Mouse (Mus musculus): Measurements from ENCODE around the gene Rabgap1l.
"Not testable (repeated sequence)": the region's sequence is repeated elsewhere in the genome, so short reads cannot be mapped to it uniquely, and the experiment has no call there.

The Rabgap1l gene

DNA sequence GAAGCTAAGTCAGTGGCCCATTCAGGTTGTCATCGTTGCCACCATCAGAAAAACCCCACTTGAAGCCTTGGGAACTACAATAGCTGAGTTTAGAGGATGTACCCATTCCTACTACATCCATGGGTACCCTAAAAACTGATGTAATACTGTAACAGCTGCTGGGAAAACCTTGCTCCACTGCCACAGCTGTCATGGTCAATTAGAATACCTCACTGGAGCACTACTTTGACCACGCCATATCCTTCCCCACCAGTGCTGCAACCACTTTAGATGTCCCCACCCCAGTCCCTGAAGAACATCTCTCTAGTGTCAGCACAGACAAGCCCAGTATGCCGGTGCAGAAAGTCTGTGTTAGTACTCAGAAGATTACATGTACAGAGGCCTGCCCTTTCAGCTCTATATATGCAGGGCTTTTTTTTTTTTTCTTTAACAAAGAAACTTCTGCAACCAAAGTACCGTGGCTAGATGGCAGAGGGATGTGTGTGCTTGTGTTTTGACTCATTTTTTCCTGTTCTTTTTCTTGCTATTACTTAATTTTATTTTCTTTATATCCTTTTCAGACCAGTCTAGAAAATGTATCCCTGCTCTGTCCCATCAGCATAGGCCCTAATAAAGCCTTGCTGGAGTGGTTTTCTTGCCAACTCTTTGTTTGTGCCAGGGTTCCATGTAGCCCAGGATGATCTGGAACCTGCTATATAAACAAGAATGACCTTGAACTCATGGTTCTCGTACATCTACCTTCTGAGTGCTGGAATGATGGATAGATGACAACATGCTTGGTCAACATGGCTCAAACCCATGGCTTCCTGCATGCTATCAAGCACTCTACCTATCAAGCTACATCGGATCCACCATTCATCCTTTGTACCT, 100.6 kb downstream of the Rabgap1l start:
- DNase-seq = no peak

DNA sequence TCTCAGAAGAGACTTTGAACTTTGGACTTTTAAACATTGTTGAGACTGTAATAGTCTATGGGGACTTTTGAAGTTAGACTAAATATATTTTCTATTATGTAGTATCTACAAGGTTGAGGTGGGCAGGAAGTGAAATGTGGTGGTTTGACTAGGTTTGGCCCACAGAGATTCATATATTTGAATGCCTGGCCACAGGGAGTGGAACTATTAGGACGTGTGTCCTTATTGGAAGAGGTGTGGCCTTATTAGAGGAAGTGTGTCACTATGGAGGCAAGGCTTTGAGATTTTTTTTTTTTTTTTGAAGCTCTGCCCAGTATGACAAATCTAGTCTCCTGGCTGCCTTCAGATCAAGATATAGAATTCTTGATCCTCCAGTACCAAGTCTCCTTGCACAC, 101.8 kb downstream of the Rabgap1l start:
- no peak for DNase-seq

DNA sequence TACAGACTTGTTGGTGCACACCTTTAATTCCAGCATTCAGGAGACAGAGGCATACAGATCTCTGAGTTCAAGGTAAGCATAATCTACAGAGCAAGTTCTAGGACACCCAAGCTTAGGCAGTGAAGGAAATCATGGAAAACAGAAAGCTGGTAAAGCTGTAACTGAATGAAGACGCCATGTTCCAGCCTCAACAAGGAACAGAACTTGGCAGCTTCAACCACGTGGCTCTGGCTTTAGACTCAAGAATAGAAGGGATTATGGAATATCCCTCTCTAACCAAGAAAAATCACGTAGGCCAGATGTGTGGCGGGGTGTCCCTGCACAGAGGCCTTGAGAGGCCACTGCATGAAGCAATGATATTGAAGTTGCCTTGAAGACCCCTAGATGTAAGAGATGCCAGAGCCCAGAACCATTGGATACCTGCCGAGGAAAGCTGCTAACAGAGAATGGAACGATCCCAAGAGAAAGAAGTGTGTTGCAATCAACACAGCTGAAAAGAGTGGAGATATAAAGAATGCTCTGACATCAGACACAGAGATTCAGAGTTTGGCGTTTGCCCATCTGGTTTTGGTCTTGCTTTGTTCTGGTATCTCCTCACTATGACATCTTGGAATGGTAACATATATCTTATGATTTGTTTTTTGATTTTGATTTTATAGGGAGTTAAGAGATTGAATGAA, 102.4 kb downstream of the Rabgap1l start:
- DNase-seq = no peak

DNA sequence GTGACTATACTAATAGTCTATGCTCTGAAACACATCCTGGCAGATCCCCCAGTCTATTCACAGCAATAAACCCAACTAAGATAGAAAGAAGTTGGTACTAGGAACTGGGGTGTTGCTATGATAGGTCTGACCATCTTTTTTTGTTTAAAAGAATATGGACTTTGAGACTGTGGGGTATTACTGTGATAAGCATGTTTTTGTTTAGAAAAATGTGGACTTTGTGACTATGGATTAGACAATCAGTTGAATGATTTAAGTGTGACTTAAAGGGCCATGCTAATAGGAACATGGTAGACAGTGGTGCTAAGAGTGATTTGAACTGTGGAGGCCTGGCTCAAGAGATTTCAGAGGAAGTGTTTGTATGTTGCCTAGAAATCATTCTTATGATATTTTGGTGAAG, 103.5 kb downstream of the Rabgap1l start:
- DNase-seq = no peak

DNA sequence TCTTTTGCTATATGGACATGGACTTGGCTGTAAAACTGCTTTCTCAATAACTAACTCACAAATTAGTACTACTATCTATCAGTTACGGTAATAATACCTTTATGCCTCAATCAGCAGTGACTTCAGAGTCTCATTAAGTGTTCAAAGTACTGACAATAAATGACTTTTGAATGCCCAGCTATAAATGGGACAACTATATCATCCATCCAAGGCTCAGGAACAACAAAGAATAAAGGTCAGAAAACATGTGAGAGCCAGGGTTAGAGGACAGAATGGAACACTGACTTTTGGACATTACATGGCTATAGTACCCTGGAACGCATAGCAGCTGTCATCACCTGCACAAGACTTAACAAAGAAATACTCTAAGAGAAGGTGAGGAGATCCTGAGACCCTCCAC, 108.8 kb downstream of the Rabgap1l start:
- no peak for DNase-seq

DNA sequence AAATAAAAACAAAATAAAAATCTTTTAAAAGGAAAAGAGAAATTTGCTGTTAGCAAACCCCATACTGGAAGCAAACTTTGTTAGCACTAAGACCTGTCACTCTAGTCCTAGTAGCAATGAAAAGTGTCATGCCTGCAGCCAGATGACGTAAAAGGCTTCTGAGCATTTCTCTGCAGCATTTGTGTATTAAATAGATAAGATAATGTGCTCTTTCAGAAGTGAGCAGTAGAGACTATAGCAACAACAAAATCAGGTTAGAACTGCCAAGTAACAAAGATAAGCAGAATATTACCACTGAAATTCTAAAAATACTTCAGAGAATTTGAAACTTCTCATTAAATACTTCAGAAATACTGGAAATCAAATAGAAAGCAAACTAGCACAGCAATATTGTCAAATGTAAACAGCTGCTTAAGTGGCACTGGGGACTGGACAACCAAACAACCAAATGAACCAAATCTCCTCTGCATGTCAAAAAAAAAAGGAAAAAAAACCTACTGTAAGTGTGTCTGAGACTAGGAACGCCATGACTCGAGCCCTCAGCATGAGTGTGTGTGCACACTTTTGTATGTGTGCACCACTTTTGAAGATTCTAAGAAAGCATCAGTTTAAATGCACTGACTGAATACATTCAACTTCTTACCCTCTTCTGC, 111.5 kb downstream of the Rabgap1l start:
- no peak for DNase-seq

DNA sequence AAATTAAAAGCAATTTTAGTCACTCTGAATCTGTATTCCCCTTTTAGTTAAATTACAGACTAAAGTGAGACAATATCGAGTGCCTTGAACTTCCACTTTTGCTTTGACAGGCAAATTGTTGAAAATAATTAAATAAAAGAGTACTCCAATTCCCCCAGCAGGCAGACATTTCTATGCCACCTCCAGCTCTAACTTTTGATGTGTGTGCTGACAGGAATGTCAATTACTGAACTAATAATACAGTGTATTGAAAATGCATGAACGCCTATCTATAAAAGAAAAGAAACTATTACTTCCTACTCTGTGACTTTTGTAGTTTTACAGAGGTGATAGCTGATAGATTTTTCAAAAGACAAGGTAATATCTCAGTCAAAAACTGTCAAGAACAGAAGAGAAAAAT, 118.2 kb downstream of the Rabgap1l start:
- no peak for DNase-seq

DNA sequence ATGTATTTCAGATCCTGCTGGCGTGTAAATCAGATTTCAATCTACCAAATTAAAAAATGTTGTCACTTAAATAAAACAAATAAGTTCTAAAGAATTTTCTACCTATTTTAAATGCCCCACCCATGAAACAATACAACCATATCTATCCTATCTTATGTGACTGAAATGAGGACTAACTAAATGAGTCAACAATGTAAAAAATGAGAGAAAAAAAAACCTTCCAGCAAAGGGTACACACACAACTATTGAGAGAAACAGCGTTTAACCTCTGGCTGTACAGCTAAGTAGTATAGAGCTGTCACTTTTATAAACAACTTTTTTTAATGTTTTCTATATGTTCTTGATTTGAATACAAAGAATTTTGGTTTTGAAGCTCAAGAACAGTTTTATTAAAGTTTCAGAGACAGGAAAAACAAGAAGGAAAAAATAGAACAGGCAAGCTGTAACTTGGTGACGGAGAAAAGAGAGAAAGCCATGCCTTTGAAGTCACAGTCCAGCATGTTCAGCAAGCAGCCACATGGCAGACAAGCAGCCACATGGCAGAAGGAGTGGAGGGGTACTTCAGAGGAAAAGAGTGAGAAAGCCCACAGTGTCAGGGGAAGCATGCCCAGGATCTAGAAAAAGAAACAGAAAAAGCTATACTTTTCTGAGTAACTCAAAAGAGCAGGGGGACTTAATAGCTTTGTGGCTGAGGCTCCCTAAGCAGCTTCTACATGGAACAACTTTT, 120.8 kb downstream of the Rabgap1l start:
- DNase-seq = no peak

DNA sequence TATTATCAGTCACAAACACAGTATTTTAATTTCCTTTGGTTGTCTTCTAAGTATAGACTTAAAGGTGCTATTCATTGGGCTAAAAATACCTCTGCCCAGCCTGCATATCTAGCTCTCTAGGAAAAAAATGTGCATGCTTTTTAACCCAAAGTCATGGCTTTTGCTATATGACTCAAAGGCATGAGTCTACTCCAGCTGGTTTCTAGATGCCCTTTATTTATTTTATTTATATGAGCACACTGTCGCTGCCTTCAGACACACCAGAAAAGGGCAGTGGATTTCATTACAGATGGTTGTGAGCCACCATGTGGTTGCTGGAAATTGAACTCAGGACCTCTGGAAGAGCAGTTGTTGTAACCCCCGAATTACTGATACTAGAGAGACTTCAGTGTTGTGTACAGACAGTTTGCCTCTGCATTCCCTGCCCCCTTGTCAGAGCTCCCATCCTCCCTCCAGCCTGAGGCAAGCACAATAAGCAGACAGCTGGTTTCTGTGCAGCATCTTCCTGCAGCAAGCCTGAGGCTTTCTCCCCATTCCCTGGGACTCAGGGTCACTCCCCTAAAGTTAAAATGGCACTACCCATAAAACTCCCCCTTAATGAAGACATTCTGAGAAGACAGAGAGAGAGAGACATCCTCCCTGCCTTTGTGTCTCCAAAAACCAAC, 137.1 kb downstream of the Rabgap1l start:
- no peak for DNase-seq

DNA sequence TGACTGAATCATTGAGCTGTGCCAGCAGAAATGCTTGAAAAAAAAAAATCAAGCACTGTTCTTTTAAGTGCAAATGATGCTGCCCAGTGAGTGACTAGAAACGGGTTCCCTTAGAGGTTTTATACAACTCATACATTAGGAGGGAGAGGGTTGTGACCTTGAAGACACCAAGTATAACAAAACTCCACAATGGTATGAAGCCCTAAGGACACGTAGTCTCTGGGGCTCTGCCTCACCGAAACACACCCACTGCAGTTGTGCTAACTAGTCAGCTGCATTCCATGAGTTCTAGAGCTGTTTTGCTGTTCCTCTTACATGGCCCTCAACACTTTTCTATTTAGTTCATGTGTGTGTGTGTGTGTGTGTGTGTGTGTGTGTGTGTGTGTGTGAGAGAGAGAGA, 141.3 kb downstream of the Rabgap1l start:
- no peak for DNase-seq

DNA sequence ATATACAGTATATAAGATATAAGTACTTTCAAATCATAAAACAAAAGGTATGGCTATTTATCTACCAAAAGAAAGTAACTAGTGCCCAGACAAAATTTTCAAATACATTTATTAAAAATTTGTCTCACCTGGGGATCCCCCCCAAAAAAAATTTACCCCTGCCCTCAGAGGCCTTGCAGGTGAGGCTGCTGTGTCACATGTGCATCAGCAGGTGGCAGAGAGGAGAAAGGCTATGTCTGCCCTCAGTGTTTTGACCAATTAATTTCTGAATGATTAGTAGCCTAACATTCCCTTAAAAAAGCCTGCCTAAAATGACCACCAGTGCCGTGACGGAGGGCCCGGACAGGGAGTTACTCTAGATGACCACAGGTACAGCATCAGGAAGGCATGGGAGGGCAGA, 147.6 kb downstream of the Rabgap1l start:
- no peak for DNase-seq

DNA sequence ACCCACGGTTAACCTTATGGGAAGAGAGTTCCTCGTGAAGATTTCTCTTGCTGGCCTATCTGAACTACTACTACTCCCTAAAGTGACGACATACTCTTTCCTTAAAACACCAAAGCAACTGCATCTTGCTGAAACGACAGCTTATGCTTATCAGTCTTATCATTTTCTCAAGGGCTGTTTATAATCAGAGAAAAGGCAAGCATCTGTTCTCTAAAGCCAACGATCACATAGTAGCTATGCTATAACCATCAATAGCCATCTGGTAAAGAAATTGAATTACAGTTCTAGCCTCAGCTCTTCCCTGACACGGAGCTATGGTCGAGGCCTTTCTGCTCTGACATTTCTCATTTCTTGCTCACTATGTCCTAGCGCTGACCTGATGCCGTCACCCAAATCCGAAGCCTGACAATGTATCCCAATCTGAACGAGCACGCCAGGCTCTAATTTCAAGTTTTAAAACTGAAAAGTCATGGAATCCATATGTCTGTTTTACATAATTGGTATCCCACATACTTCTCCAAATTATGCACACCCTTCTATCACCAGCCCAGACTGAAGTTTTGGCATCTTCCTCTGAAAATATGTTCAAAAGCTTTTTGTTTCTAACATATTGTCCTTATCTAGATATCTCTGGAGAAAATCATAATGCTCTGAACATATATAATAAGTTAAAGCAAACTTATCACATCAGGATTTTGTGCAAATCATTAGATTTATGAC, 164.6 kb downstream of the Rabgap1l start:
- DNase-seq = no peak

DNA sequence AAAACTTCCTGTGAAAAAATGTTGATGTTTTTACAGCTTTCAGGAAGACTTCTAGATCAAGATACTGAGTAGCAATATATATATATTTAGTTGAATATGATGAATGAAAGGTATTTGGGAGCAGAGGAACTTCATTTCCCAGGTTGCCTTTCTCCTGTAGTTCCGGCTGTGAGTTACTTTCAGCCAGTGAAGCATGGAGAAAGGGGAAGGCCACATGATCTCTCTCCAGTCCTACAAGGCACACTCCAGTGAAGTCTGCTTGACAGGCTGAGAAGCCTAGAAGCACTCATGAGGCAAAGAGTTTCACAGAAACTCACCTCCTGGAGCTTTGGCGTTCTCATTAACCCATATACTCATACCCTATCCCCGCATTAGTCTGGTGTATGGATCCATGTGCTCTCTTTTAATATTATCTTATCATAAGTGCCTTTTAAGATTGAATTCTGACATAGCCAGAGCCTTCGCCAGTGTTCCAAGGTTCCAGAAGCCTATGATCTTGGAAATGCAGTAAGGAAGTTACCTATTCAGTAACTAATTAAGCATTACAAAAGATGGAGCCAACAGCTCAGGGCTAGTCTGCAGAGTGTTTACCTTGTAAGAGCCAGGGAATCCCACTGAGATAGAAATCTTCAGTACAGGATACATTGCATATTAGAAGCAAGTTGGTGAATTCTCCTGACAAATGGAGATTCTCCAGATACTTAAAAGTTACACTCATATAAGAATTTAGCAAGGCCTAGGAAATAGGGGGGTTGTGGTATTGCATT, 168.5 kb downstream of the Rabgap1l start:
- DNase-seq = not testable (repeated sequence)

DNA sequence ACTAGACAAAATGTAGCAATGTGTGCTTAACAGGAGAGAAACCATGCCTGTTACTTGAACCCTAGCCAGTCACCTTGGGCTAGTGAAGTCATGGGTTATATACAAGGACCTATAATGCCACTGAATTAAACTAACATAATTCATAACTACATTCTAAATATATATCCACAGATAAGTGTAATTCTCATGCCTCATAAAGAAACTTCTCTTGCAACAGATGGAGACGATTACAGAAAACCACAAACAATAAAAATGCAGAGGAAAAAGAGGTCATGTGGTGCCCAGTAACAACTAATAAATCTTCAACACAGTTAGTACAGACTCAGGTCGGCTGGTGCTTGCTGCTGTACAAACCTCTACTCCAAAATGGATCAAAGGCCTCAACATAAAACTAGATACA, 174.8 kb downstream of the Rabgap1l start:
- no peak for DNase-seq

DNA sequence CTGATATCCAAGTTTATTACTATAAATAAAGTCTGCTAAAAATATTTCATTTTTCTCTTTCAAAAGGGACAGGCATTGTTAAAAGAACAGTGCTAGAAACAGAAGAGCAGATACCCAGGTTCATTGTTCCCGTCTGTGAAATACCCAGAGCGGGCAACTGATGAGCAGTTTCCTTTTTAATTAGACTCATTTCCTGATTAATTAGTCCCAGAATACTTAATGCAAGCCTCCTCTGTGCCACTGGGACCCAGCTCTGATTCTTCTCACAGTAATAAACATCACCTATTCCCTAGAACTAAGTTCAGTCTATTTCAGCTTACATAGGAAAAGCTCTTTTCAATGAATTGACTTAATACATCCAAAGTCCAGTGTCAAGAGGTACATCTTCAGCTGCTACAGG, 186.6 kb downstream of the Rabgap1l start:
- DNase-seq = no peak

DNA sequence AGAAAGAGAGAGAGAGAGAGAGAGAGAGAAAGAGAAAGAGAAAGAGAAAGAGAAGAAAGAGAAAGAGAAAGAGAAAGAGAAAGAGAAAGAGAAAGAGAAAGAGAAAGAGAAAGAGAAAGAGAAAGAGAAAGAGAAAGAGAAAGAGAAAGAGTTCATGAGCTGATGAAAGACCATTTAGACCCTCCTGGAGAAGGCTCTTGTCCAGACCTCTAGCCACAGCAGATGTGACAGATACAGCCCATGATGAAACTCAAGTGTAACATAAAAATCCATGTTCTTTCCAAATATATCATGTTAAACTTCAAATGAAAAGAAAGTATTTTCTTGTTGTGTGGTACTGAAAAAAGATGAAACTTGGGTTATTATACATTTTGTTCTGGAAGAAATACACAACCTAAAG, 189.7 kb downstream of the Rabgap1l start:
- DNase-seq = not testable (repeated sequence)

DNA sequence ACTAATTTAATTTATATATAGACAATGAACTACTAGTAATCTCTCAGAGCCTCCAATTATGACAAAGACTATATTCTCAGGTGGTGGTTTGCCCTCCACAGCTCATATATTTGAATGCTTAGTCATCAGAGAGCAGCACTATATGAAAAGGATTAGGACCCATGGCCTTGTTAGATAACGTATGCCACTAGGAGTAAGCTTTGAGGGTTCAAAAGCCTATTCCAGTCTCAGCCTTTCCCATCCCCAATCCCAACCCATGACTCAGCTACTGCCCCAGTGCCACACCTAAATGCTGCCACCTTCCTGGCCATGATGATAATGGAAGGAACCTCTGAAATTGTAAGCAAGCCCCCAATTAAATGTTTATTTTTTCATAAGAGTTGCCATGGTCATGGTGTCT, 195.6 kb downstream of the Rabgap1l start:
- peak; percentile 39 for DNase-seq

DNA sequence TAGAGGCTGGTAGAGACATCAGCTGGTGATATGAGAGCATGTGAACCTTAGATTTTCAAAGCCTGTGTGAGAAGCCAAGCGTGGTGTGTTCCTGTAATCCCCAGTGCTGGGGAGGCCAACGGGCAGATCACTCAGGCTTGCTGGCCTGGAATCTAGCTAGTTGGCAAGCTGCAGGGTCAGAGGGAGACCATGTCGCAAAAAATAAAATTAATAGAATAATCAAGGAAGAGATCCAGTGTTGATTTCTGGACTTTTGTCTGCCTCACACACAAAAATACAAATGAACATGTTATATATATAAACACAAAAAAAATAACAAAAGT, 196.1 kb downstream of the Rabgap1l start:
- DNase-seq = no peak

DNA sequence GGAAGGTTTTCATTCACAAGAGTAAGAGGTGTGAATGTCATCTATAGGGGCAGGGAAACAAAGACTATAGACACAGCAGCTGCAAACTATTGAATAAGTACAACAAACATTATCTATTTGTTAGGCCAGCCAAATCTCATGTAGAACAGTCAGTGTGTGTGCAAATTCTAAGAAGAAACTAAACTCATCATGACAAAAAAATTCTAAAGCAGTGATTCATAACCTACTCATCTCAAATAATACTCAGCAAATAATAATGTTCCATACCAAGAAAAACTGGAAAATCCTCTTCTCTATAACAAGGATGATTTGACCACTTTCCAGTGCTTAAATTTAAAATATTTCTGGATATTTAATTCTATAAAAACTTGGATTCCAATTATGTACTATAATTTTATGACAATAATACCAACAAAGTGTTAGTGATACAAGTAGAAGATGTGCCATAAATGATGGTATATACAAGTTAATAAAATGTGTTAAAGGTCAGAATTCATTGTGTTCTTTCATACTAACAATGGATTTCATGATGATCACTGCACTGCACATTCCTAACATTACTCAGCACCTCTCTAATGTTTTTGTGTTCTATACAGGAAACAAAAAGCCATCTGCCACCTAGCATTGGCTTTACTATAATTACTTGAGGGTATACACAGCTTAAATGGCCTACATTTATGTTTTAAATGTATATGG, 196.6 kb downstream of the Rabgap1l start:
- DNase-seq = no peak

DNA sequence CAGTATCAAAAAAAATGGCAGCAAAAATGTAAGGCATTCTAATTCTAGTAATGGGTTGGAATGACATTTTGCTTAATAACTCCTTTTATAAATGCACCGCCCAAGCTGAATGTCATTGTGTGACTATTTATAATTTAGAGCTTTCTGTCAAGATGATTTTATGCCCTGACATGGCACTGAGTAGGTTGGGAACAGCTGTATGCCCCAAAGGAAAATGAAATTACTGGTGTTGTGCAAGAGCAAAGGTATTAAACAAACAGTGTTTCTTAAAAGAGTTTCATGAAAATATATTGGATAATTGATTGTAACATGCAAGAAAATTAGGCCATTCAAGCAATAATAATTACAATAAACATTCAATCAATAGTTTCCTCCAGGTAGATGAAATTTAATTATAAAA, 198.4 kb downstream of the Rabgap1l start:
- no peak for DNase-seq

DNA sequence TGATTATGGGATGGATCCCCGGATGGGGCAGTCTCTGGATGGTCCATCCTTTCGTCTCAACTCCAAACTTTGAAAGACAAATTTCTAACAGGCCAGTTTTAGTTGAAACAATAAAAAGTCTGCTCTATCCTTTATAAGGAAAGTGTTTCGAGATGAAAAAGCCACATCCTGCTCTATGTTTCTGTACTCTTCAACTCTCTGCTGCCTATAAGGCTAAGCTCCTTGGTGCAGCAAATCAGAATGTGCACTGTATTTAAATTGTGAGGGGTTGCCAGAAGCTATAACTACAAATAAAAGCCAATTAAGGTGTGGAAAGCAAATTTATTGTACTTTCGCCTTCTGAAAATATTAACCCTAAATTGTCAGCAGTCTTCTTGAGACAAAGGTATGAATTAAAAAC, 198.9 kb downstream of the Rabgap1l start:
- DNase-seq = no peak

All from liver (tissue).